Mouse (Mus musculus) urinary bladder, postnatal 4 days (tissue): Measurements from ENCODE around the gene Ccr1.

ENCODE experiments used
- DNase-seq, 2 experiments: peaks; one replicate each; pipeline ENCODE4 v3.0.0; 2021 to 2022; ENCODE audit warnings: low spot score in 2 of 2

Ccr1 gene

DNA sequence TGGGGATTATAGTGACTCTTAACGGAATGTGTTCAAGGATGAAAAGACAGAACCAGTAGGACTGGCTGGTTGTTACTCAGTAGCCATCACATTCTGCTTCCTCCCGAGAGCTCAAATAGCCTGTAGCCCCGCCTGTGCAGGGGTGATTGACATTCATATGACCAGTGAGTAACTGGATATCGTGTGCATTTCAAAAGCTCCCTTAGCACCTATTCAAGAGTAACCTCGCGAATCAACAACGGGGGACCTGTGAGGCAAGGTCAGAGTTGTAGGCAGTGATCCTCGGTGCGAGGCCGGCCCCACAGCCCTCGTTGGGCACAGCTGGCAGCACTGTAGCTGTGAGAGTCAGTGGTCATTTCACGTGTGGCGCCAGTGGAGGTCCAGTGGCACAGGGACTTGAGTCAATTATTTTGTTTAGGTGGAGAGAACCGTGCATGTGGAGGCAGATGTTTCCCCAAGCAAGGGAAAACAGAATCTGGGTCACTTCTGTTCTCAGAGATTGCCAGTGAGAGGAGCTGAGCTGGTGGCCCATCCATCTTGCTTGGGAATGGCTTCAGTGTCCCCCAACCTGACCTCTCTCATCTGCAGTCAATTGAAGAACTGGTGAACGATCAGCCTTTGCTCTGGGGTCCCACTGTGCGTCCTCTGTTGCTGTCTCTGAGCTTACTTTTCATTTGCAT is 41.1 kb downstream of the Ccr1 start:
- DNase-seq, result no peak

DNA sequence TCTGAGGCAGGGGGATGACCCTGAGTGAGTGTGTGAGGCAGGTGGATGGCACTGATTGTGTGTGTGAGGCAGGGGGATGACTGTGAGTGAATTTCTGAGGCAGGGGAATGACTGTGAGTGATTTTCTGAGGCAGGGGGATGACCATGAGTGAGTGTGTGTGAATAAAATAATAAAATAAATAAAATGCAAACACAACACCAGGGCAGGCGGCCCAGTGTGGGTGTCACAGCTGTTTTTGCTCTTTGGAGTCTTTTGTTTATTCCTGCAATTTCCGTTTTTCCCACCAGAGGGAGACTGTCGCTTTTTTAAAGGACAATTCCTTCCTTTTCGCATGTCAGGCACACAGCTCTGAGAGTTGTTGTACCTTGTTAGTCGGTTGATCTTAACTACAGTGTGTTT is 42.5 kb downstream of the Ccr1 start:
- peak in 1 of 2 experiments; percentile 72 for DNase-seq

DNA sequence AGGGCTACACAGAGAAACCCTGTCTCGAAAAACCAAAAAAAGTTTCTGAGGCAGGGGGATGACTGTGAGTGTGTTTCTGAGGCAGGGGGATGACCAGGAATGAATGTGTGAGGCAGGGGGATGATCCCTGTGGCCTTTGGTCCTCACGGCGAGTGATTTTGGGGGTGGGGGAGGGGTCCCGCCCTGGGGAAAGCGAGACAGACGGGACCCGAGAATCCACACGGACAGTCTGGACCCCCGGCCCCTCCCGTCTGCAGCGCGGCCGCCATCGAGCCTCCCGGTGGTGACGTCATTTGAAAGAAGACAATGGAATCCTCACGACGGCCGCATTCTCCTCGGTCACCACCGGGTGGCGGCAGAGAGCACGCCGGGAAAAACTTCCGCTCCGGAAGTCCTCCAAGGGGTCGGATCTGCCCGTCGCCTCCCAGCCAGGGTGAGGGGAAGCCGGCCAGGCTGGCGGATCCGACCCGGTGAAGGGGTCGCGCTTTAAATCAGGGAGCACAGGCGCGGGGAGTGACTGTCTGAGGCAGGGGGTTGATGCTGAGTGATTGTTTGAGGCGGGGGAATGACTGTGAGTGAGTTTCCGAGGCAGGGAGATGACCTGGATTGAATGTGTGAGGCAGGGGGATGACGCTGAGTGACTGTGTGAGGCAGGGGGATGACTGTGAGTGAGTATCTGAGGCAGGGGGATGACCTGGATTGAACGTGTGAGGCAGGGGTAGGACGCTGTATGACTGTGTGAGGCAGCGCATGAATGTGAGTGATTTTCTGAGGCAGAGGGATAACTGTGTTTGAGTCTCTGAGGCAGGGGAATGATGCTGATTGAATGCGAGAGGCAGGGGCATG is 43.2 kb downstream of the Ccr1 start:
- peak; percentile 91 for DNase-seq

DNA sequence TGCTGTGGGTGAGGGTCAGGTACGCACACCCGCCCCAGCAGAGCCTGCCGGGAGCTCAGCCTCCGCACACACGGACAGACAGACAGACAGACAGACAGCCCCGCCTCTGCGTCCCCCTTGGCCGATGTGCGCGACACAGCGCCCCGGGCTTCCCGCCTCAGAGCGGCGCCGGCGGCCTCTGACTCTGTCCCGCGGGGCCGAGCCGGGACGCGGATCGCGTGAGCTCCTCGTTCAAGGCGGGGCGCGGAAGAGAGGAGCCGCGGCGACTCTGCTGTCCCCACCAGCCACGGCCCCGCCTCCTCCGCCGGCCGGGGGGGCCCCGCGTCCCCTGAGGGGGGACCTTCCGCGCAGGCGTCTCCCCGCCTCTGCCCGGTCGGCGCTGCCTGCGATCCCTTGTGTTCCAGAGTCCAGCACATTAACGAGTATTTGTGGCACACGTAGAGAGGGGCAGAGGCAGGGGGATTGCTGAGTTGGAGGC is 43.9 kb downstream of the Ccr1 start:
- DNase-seq, result peak; percentile 92 to 93

DNA sequence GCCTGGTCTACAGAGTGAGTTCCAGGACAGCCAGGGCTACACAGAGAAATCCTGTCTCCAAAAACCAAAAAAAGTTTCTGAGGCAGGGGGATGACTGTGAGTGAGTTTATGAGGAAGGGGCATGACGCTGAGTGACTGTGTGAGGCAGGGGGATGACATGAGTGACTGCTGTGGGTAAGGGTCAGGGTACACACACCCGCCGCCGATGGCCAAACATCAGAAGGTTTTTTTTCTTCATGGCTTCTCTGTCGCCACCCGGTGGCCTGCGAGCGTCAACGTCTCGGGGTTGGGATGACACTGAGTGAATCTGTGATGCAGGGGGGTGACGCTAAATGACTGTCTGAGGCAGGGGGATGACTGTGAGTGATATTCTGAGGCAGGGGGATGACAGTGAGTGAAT is 44.5 kb downstream of the Ccr1 start:
- DNase-seq, result peak; percentile 64 to 77

DNA sequence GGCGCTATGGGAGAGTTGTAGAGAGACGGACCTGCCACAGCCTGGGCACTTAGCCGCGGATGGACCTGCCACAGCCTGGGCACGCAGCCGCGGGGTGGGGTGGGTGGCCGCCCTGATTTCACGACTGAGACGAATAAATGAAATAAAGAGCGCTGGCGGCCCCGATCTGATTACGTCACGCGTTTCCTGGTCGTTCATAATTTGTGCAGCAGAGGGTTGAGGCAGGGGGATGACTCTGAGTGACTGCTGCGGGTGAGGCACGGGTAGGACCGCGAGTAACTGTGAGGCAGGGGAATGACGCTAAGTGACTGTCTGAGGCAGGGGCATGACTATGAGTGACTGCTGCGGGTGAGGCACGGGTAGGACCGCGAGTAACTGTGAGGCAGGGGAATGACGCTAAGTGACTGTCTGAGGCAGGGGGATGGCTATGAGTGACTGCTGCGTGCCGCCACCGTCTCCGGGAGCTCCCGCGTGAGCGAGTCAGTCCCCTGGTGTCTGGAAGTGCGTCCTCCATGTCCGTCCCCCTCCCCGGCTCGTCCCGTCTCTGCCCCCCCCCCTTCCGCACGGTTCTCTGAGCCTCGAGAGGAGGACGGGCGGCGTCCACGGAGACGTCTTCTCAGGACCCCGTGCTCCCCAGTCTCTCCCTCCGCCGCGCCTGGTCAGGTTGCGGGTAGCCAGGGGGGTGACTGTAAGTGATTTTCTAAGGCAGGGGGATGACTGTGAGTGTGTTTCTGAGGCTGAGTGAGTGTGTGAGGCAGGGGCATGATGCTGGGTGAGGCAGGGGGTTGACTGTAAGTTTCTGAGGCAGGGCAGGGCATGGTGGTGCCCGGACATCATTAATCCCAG is 45.1 kb downstream of the Ccr1 start:
- DNase-seq, result peak in 1 of 2 experiments; percentile 73
